Mouse (Mus musculus) adrenal gland, postnatal 25 days (tissue): ENCODE measurements around the gene Defb23. TPM values are rescaled to one million over a fixed set of nuclear protein-coding genes. Genes with fewer than 3 reads are reported as not detected.
"Not testable (repeated sequence)": the region's sequence is repeated elsewhere in the genome, so short reads cannot be mapped to it uniquely, and the experiment has no call there.

ENCODE experiments used
- DNase-seq: peaks from one replicate; pipeline ENCODE4 v3.0.0; 2021; ENCODE audit warnings: mixed read lengths
- total RNA-seq: library from RNA; stranded (reverse); gene quantifications from 2 replicates; pipeline ENCODE4 v1.2.3, GENCODE M21; 2021

The Defb23 gene
- total RNA-seq, 1 experiment from 2014 or later, result not detected

DNA sequence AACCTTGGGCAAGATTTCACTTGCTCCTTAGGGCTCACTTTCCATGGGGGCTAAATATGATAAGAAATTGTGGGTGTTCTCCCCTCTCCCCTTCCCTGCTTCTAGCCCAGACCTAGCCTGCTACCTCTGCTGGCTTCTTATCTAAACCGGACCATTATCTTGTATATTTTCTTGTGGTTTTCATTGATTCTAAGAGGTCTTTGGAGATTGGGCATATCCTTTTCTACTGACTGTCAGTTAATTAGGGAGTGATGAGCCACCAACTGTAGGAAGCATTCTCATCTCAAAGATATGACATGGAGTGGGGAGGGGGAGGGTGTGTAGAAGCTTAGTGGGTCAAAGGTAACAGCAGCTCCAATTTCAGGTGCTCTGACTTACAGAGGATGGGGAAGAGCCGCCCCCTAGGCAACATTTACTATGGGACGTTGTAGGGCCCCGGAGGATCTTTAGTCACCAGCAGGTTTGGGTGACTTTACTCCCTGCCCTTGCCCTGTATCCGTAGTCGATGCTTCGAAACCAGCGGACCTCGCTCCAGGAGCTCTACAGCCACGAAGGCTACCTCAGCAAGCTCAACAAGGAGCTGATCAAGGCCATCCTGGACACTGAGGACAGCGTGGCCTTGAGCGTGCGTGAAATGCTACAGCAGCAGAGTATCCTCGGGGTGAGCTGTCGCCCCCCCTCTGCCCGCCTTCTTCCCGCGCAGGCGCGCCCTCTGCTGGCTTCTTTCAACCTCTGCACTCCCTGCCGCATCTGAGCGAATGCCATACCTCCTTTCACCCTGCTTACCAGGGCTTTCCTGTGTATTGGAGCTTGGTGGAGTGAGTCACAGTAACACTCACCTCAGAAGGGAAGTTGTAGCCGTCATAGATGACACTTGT is 27.2 kb downstream of the Defb23 start:
- peak; percentile 90 for DNase-seq

DNA sequence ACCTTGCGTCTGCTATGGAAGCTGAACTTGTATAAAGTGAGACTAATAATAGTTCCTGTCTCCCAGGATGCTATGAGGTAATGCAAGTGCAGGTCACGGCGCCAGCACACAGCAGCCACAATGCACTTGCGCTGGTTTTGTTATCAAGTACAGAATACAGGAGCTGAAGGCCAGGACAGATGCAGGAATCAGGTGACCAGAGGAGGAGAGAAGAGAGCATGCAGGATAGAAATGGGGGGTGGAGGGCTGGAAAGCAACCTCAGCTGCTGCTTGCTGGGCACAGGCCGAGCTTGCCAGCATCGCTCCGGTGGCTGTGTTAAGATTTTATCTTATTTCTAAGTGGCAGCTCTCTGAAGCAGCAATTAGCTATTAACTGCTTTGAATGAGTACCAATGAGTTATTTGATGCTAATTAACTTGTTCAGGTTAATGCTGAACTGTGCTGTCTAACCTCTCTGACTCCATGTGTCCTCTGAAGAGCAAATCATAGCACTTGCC is 28.0 kb downstream of the Defb23 start:
- no peak for DNase-seq

DNA sequence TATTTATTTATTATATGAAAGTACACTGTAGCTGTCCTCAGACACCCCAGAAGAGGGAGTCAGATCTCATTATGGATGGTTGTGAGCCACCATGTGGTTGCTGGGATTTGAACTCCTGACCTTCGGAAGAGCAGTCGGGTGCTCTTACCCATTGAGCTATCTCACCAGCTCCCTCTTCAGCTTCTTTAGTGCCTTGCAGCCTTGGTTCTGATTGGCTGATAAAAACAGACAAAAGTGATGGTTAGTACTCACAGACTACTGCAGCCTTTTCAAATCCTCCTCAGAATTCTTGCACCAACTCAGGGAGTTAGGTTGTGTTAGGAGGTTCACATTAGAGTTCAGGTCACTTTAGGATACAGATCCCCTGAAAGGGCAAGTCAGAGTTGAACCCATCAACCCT is 35.9 kb downstream of the Defb23 start:
- not testable (repeated sequence) for DNase-seq

- no peak for DNase-seq
Measured at GRCm38 (mm10) chr2:152427493-152427892, 36.9 kb downstream of the Defb23 start.

GRCm38 (mm10) chr2:152415786-152416185 is 48.6 kb downstream of the Defb23 start:
- DNase-seq, result no peak

- DNase-seq, result no peak
Measured at GRCm38 (mm10) chr2:152415287-152415686, 49.1 kb downstream of the Defb23 start, which contains the start of gene 6820408C15Rik. Gene 6820408C15Rik (plus strand): TSS chr2:152415587.

- peak; percentile 87 for DNase-seq
Measured at GRCm38 (mm10) chr2:152414591-152415165, 49.7 kb downstream of the Defb23 start, which contains the start of gene Zcchc3. Gene Zcchc3 (minus strand): TSS chr2:152415027.

DNA sequence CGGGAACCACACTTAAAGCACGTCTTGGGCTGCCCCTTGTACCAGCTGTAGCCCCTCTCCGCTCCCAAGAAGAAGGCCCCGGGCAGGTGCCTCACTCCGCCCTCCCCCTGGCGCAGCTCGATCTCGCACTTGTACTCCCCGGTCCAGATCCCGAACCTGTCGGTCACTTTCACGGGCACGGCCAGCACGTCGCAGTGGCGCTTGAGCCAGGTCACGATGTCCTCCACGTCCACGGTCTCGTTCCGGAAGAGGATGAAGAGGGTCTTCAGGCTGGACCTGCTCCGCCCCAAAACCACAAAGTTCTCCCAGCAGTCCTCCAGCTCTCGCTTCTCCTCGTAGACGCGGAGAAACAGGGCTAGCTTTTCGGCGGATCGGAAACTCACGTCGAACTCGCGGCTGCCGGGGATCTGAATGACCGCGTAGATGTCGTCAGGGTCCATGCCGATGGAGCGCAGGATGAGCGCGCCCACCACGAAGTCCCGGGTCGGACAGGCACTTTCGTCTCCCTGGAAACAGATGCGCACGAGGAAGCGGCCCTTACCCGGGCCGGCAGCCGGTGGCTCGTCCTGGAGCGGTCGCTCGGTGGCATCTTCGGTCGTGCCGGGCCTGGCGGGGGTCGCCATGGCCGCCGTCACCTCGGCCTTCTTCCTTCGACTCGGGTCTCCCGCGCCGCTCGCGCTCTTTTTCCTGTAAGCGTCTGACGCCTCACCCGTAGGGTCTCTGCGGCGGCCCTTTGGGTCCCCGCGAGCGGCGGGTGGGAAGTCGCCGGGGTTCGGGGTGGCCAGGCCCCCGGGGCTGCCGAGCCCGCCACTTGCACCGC is 50.4 kb downstream of the Defb23 start:
- DNase-seq, result peak; percentile 48

DNA sequence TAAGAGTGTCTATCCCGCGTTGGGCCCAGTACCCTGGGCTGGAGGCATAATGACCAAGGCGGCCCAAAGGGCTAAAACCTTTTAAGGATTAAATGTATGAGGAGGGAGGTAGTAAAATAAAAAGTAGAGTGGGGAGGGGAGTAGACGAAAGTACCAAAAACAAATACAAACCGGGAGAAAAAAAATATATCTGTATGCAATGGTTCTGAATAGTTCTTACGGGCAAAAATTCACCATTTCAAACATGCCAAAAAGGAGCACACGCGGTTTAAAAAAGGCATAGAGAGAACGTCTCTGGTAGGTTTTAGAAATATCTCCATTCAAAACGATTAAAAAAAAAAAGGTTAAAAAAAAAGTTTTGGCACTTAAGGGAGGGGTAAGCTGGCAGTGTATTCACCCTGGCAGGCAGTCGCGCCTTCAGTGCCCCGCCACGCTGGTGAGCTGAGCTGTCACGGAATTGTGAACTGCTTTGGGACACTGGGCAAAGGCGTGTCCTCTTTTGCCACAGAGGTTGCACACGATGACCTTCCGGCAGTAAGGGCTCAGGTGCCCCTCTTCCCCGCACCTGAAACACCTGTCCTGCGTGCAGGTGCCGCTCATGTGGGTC is 51.2 kb downstream of the Defb23 start:
- DNase-seq, result peak; percentile 38

GRCm38 (mm10) chr2:152412526-152413157 is 51.8 kb downstream of the Defb23 start:
- DNase-seq, result no peak

GRCm38 (mm10) chr2:152411471-152411870 is 52.9 kb downstream of the Defb23 start:
- DNase-seq, result no peak

- peak; percentile 59 for DNase-seq
Measured at GRCm38 (mm10) chr2:152410971-152411371, 53.4 kb downstream of the Defb23 start.

DNA sequence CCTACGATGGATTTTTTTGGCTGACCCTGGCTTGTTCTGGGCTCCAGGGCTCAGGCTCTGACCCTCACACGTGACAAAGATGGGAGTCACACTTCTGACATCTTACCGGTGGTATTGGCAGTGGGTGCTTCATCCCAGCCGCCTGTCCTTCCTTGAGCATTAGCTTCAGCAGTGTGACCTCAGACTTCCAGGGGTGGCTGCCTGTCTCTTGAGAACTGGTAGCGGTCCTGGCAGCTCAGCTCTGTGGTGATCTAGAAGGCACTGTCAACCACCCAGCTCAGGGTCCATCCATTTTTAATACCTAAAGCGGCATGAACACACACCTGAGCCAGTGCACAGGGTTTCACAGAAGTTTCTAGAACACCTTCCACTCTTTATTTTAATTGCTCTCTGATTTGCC is 54.6 kb downstream of the Defb23 start:
- DNase-seq, result no peak

Other genes with a start within 250 kb of the Defb23 start
- 107 and 109 TPM in 2 replicates for gene Csnk2a1, start 237.8 kb downstream of the Defb23 start, total RNA-seq
- 117 and 119 TPM in 2 replicates for gene Tbc1d20, start 170.8 kb downstream of the Defb23 start, total RNA-seq
- 113 and 126 TPM in 2 replicates for gene Rbck1, start 132.0 kb downstream of the Defb23 start, total RNA-seq
- gene Trib3, start 120.6 kb downstream of the Defb23 start, total RNA-seq, result 10.6 and 19.7 TPM in 2 replicates
- 2.1 and 3.2 TPM in 2 replicates for gene Nrsn2, start 88.0 kb downstream of the Defb23 start, total RNA-seq
- gene Sox12, start 66.6 kb downstream of the Defb23 start, total RNA-seq, result 17.0 and 22.8 TPM in 2 replicates
- gene Zcchc3, start 49.6 kb downstream of the Defb23 start, total RNA-seq, result 7.6 and 8.3 TPM in 2 replicates
- not detected in 2 replicates for gene 6820408C15Rik, start 49.0 kb downstream of the Defb23 start, total RNA-seq
- not detected in 2 replicates for gene Defb20, start 12.4 kb upstream of the Defb23 start, total RNA-seq
- gene Defb22, start 25.5 kb upstream of the Defb23 start, total RNA-seq, result not detected in 2 replicates
- gene Defb26, start 47.1 kb upstream of the Defb23 start, total RNA-seq, result not detected in 2 replicates
- gene Defb28, start 53.6 kb upstream of the Defb23 start, total RNA-seq, result not detected in 2 replicates
- not detected in 2 replicates for gene Defb29, start 75.5 kb upstream of the Defb23 start, total RNA-seq
- gene Gm17416, start 104.7 kb upstream of the Defb23 start, total RNA-seq, result not detected in 2 replicates
- gene Defb21, start 108.1 kb upstream of the Defb23 start, total RNA-seq, result not detected in 2 replicates
- 0.97 TPM in 1 of 2 replicates, not detected in the other for gene Defb19, start 115.7 kb upstream of the Defb23 start, total RNA-seq
- not detected in 2 replicates for gene Defb45, start 134.8 kb upstream of the Defb23 start, total RNA-seq
- 1.0 TPM in 1 of 2 replicates, not detected in the other for gene Defb36, start 139.7 kb upstream of the Defb23 start, total RNA-seq
- 2.5 TPM in 1 of 2 replicates, not detected in the other for gene Defb25, start 158.4 kb upstream of the Defb23 start, total RNA-seq
- gene Rem1, start 162.3 kb upstream of the Defb23 start, total RNA-seq, result 8.1 and 9.0 TPM in 2 replicates
- gene H13, start 204.8 kb upstream of the Defb23 start, total RNA-seq, result 149 and 153 TPM in 2 replicates
- 34.2 and 37.9 TPM in 2 replicates for gene Mcts2, start 222.4 kb upstream of the Defb23 start, total RNA-seq